Mouse (Mus musculus) ovary, adult 2 months (tissue): ENCODE results near the gene Rab29. TPM values are rescaled to one million over a fixed set of nuclear protein-coding genes. Genes with fewer than 3 reads are reported as not detected.

ENCODE experiments used
- polyA plus RNA-seq: library from polyadenylated mRNA; depleted of rRNA; stranded (reverse); fragments of >200 nt; gene quantifications from 2 replicates; pipeline ENCODE4 v1.2.3, GENCODE M21; 2012; rRNA removed

The Rab29 gene
- 20.3 and 34.5 TPM in 2 replicates for polyA plus RNA-seq

GRCm38 (mm10) chr1:131867093-131867945 lies at the start of gene Rab29:
Gene Rab29, plus strand, starts transcription at chr1:131867224.

GRCm38 (mm10) chr1:131827207-131827786 lies 39.7 kb upstream of the Rab29 start, which contains the start of gene Slc41a1:
Gene Slc41a1, plus strand, starts transcription at chr1:131827493.

DNA sequence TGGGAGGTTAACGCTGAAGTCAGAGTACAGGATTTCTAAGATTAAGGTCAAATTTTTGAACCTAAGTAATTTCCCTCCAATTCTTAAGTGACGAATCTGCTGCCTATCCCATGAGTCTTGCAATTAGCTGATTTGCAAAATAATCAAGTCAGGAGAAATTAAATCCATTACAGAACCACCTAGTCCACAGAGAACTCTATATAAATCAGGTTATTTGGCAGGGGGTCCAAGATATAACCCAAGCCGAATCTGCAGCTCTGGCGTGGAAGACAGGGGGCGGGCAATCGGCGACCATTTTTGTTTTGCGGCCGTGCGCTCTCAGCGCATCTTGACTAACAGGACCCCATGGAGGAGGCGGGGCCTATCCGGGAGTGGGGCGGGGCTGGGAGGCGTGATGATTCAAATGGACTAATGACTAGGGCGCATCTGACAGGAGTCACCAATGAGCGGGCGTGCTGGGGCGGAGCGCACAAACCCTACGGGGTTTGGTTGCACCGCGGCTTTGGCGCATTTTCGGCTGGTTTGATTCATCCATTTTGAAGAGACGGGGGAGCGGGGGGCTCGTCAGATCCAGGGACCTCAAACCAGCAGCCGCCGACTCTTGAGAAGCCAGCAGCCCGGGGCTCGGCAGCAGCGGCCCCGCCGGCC lies 43.1 kb downstream of the Rab29 start, which contains the start of gene Nucks1:
Gene Nucks1 (plus strand): TSS at position 534 of the 648 bp plus-strand sequence.

Other genes with a start within 250 kb of the Rab29 start
- gene Ctse, start 228.9 kb upstream of the Rab29 start, polyA plus RNA-seq = 0.42 and 1.7 TPM in 2 replicates
- 7.5 and 8.2 TPM in 2 replicates for gene Rab7b, start 178.5 kb upstream of the Rab29 start, polyA plus RNA-seq
- 0.63 and 0.74 TPM in 2 replicates for gene Slc26a9, start 123.2 kb upstream of the Rab29 start, polyA plus RNA-seq
- 0.92 and 1.1 TPM in 2 replicates for gene Pm20d1, start 69.8 kb upstream of the Rab29 start, polyA plus RNA-seq
- gene Slc41a1, start 39.7 kb upstream of the Rab29 start, polyA plus RNA-seq = 112 and 130 TPM in 2 replicates
- gene Nucks1, start 43.3 kb downstream of the Rab29 start, polyA plus RNA-seq = 3.6 and 4.3 TPM in 2 replicates
- gene Slc45a3, start 95.7 kb downstream of the Rab29 start, polyA plus RNA-seq = 153 and 170 TPM in 2 replicates
- 11.1 and 15.8 TPM in 2 replicates for gene Elk4, start 140.4 kb downstream of the Rab29 start, polyA plus RNA-seq
- 14.8 and 19.9 TPM in 2 replicates for gene Mfsd4a, start 200.8 kb downstream of the Rab29 start, polyA plus RNA-seq